Mouse (Mus musculus): ENCODE data around the gene Ctrl. TPM values are rescaled to one million over a fixed set of nuclear protein-coding genes. Genes with fewer than 3 reads are reported as not detected.

The Ctrl gene
- total RNA-seq, 4 experiments from 2014 or later = 0.74 to 2.0 (median 0.82) TPM

- no peak for DNase-seq (ENCODE audit: low spot score in 2 of 2)
These were observed 4.6 kb upstream of the Ctrl start, which contains the start of gene Psmb10 for GRCm38 (mm10) chr8:105938306-105938669. Gene Psmb10, minus strand, starts transcription at chr8:105938444.

- DNase-seq (ENCODE audit: low spot score in 2 of 2) = no peak
These were observed 4.0 kb upstream of the Ctrl start for GRCm38 (mm10) chr8:105937496-105938305.

GRCm38 (mm10) chr8:105936866-105937475, 3.3 kb upstream of the Ctrl start:
- DNase-seq (ENCODE audit: low spot score in 2 of 2) = peak; percentile 85 to 86

- no peak for DNase-seq (ENCODE audit: low spot score in 2 of 2)
These were observed 2.4 kb upstream of the Ctrl start for GRCm38 (mm10) chr8:105935863-105936603.

GRCm38 (mm10) chr8:105935105-105935504, 1.4 kb upstream of the Ctrl start:
- DNase-seq (ENCODE audit: low spot score in 2 of 2) = no peak

- DNase-seq (ENCODE audit: low spot score in 2 of 2) = no peak
These were observed 1.1 kb downstream of the Ctrl start for GRCm38 (mm10) chr8:105932525-105932924.

DNA sequence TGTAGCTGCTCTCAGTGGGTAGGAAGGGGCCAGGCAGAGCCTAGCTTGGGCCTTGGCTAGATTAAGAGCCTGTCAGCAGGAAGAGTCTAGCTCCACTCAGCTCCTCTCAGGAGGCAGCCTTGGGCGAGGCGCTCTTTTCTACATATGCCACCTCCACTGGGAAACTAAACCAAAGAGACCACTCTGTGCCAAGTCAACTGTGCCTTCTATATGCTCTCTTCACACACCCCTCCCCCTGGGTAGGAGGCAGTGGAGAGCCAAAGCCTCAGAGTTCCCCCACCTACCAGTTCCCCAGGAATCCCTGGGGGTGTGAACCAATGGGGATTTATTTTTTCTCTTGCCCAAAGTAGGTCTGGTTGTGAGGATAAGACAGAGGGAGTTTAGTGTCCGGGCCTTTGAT, 2.4 kb downstream of the Ctrl start:
- DNase-seq (ENCODE audit: low spot score in 2 of 2) = no peak

DNA sequence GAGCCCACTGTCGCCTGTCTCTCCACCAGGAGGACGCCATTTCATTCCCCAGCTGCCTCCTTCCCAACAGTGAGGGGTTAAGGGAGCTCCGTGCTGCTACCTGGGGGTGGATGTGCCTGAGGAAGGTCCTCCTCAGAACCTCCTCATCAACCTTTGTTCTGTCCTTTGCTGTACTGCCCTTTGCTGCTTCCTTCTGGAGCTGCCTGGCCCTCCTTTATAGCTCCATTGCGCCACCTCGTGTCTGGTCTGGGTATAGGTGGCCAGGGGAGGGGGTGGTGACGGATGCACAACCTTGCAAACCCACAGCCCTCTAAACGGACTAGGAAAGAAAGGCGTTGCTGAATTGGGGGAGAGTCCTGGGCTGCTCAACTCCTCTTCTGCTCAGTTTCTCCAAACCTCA, 3.1 kb downstream of the Ctrl start:
- DNase-seq (ENCODE audit: low spot score in 2 of 2) = peak in 1 of 2 experiments; percentile 74

- no peak for DNase-seq (ENCODE audit: low spot score in 2 of 2)
These were observed 8.5 kb downstream of the Ctrl start for GRCm38 (mm10) chr8:105925123-105925522.

- DNase-seq (ENCODE audit: low spot score in 2 of 2) = no peak
These were observed 14.3 kb downstream of the Ctrl start for GRCm38 (mm10) chr8:105919390-105919789.

- DNase-seq (ENCODE audit: low spot score in 2 of 2) = no peak
These were observed 32.6 kb downstream of the Ctrl start for GRCm38 (mm10) chr8:105900941-105901616.

GRCm38 (mm10) chr8:105900180-105900940, 33.3 kb downstream of the Ctrl start, which contains the start of gene Pskh1:
Gene Pskh1, plus strand, starts transcription at chr8:105900441.
- DNase-seq (ENCODE audit: low spot score in 2 of 2) = peak; percentile 85 to 90

- no peak for DNase-seq (ENCODE audit: low spot score in 2 of 2)
These were observed 35.7 kb downstream of the Ctrl start for GRCm38 (mm10) chr8:105897801-105898480.

- DNase-seq (ENCODE audit: low spot score in 2 of 2) = peak; percentile 81 to 85
These were observed 40.3 kb downstream of the Ctrl start, which contains the start of gene Nrn1l for GRCm38 (mm10) chr8:105893339-105893738. Gene Nrn1l, plus strand, starts transcription at chr8:105893567.

DNA sequence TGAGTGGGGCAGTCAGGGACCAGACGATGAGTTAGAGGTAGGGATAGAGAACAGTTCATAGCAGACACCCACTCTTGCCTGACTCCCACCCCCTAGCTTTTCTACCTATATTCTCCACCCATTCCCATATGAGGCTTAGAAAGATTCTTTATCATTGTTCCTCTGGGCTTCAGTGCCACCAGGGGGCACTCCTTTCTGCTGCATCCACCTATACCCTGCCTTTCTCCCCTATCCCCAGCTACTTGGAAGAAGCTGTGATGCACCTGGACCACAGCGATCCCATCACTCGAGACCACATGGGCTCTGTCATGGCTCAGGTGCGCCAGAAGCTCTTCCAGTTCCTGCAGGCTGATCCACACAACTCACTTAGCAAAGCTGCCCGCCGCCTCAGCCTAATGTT, 41.2 kb downstream of the Ctrl start:
- DNase-seq (ENCODE audit: low spot score in 2 of 2) = no peak

DNA sequence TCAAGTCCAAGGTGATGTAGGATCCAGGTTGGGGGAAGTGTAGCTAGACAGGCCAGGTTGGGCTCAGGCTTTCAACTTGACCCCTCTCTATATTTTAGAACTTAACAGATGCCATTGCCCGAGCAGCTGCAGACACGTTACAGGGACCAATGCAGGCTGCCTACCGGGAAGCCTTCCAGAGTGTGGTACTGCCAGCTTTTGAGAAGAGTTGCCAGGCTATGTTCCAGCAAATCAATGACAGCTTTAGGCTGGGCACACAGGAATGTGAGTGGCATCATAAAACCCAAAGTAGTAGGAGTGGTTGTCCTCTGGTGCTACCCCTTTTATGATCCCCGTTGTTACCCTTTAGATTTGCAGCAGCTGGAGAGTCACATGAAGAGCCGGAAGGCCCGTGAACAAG, 42.8 kb downstream of the Ctrl start:
- peak; percentile 72 to 82 for DNase-seq (ENCODE audit: low spot score in 2 of 2)

GRCm38 (mm10) chr8:105889756-105890465, 43.8 kb downstream of the Ctrl start:
- no peak for DNase-seq (ENCODE audit: low spot score in 2 of 2)

All from layer of hippocampus, adult 8-10 months (tissue).